Mouse (Mus musculus) olfactory bulb, adult 2 months (tissue): ENCODE results near the gene Ajap1. TPM values are rescaled to one million over a fixed set of nuclear protein-coding genes. Genes with fewer than 3 reads are reported as not detected.

Source experiments
- H3K27ac ChIP-seq: fragments of 200-500 bp; 2 replicates; pipeline ENCODE4 v1.5.1; 2012; ENCODE audit warnings: low read depth, low read length; ENCODE audit not compliant: insufficient read depth
- H3K4me1 ChIP-seq: fragments of 200-500 bp; 2 replicates; pipeline ENCODE4 v1.6.1; 2012; ENCODE audit warnings: low read length; ENCODE audit not compliant: control insufficient read depth, insufficient read depth
- H3K4me3 ChIP-seq: fragments of 200-500 bp; 2 replicates; pipeline ENCODE4 v1.5.1; 2012; ENCODE audit warnings: mild to moderate bottlenecking, low read depth, low read length, moderate library complexity; ENCODE audit not compliant: insufficient read depth
- CTCF ChIP-seq: fragments of 200-500 bp; IDR thresholded peaks from 2 replicates; pipeline ENCODE4 v1.5.1; 2012; ENCODE audit warnings: low read depth, mild to moderate bottlenecking, low read length, moderate library complexity; ENCODE audit not compliant: insufficient read depth
- POLR2A ChIP-seq: fragments of 200-500 bp; IDR thresholded peaks from 2 replicates; pipeline ENCODE4 v1.6.1; 2012; ENCODE audit warnings: mild to moderate bottlenecking, low read depth, low read length, moderate library complexity; ENCODE audit not compliant: insufficient read depth
- WGBS: fragments of 180-500 bp; shearing (Covaris S2); methylation state at CpG from one replicate; pipeline ENCODE4 v1.1.7; 2018; 5-methylcytosine and 5-hydroxymethylcytosine counted together
- polyA plus RNA-seq: library from polyadenylated mRNA; stranded (reverse); fragments of >200 nt; gene quantifications from 2 replicates; pipeline ENCODE4 v1.2.4, GENCODE M21; 2012; ENCODE audit warnings: low replicate concordance; ENCODE audit not compliant: missing spikeins, insufficient read depth, insufficient read length

Ajap1 gene
- polyA plus RNA-seq, 1 experiment, result not detected

GRCm38 (mm10) chr4:153492444-153492843 is 9.8 kb upstream of the Ajap1 start:
- H3K27ac ChIP-seq, result no peak overlapping the region
- TF ChIP-seq POLR2A, result no peak
- no peak for TF ChIP-seq CTCF
- WGBS, result 73% methylated on average over 9 of the region's 9 CpGs
- H3K4me1 ChIP-seq, result peaks cover 8% of the 10 kb centered on the region; the same call in 1 of the 2 replicates
- no peak overlapping the region for H3K4me3 ChIP-seq

GRCm38 (mm10) chr4:153489116-153489515 is 6.5 kb upstream of the Ajap1 start:
- no peak overlapping the region for H3K4me3 ChIP-seq
- WGBS, result 87% methylated on average over 8 of the region's 8 CpGs

GRCm38 (mm10) chr4:153485913-153486312 is 3.3 kb upstream of the Ajap1 start:
- H3K27ac ChIP-seq, result no peak overlapping the region
- WGBS, result 63% methylated on average over 4 of the region's 4 CpGs
- peaks cover 16% of the 10 kb centered on the region for H3K4me1 ChIP-seq
- no peak overlapping the region for H3K4me3 ChIP-seq
- TF ChIP-seq POLR2A (no peak), CTCF (no peak)

More at GRCm38 (mm10) chr4:153489116-153489515, 6.5 kb upstream of the Ajap1 start:
- Histone ChIP-seq H3K27ac (no peak overlapping the region), H3K4me1 (peaks cover 11% of the 10 kb centered on the region; the same call in 1 of the 2 replicates)
- TF ChIP-seq CTCF (no peak), POLR2A (no peak)

- no peak overlapping the region for H3K27ac ChIP-seq
- H3K4me3 ChIP-seq, result no peak overlapping the region
- peaks cover 15% of the 10 kb centered on the region for H3K4me1 ChIP-seq
- WGBS, result 2% methylated on average over 7 of the region's 7 CpGs
- TF ChIP-seq CTCF (peak; percentile 74), POLR2A (no peak)
Observed at GRCm38 (mm10) chr4:153484392-153484791, 1.8 kb upstream of the Ajap1 start.

GRCm38 (mm10) chr4:153481361-153482234 is 1.0 kb downstream of the Ajap1 start:
- Histone ChIP-seq H3K4me3 (peak overlapping the region; percentile 84), H3K4me1 (peaks cover 38% of the 10 kb centered on the region), H3K27ac (peak overlapping the region; percentile 43)
- under 1% methylated on average over 71 of the region's 71 CpGs for WGBS
- TF ChIP-seq CTCF, result no peak
- no peak for TF ChIP-seq POLR2A

GRCm38 (mm10) chr4:153480551-153481262 is 1.9 kb downstream of the Ajap1 start:
- Histone ChIP-seq H3K4me1 (peaks cover 45% of the 10 kb centered on the region), H3K4me3 (peak overlapping the region; percentile 84), H3K27ac (peak overlapping the region; percentile 43)
- TF ChIP-seq POLR2A (no peak), CTCF (peak; percentile 86)
- WGBS, result 3% methylated on average over 19 of the region's 19 CpGs

- WGBS, result 16% methylated on average over 8 of the region's 8 CpGs
- peak overlapping the region; percentile 84 for H3K4me3 ChIP-seq
- TF ChIP-seq POLR2A (no peak), CTCF (no peak)
- H3K4me1 ChIP-seq, result peaks cover 46% of the 10 kb centered on the region
- peak overlapping the region; percentile 76 for H3K27ac ChIP-seq
Observed at GRCm38 (mm10) chr4:153479144-153479543, 3.5 kb downstream of the Ajap1 start.

- no peak overlapping the region for H3K4me3 ChIP-seq
- no peak for TF ChIP-seq POLR2A
- TF ChIP-seq CTCF, result no peak
- no peak overlapping the region for H3K27ac ChIP-seq
- H3K4me1 ChIP-seq, result peaks cover 50% of the 10 kb centered on the region
- 73% methylated on average over 4 of the region's 4 CpGs for WGBS
Observed at GRCm38 (mm10) chr4:153473480-153474252, 8.9 kb downstream of the Ajap1 start.
